Mouse (Mus musculus) kidney, postnatal 0 days (tissue): ENCODE measurements around the gene 2300009A05Rik. TPM values are rescaled to one million over a fixed set of nuclear protein-coding genes. Genes with fewer than 3 reads are reported as not detected.

Experiments
- ATAC-seq: fragments of 200-750 bp; cut with Nextera tagmentation; replicated peaks from 2 replicates; pipeline ENCODE4 v1.8.0; 2017; ENCODE audit warnings: low read depth, moderate number of reproducible peaks, moderate TSS enrichment, moderate library complexity; ENCODE audit not compliant: low FRiP score
- DNase-seq: peaks from one replicate; pipeline ENCODE4 v3.0.0-alpha.2; 2016; ENCODE audit warnings: low spot score
- H3K27ac ChIP-seq: fragments of 300-500 bp; sonication (generic); 2 replicates; pipeline ENCODE4 v1.5.1; 2014; ENCODE audit warnings: mild to moderate bottlenecking
- H3K27me3 ChIP-seq: fragments of 300-500 bp; sonication (generic); 2 replicates; pipeline ENCODE4 v1.6.1; 2014; ENCODE audit warnings: low read length, mixed read lengths; ENCODE audit not compliant: insufficient read depth
- H3K36me3 ChIP-seq: fragments of 300-500 bp; sonication (generic); 2 replicates; pipeline ENCODE4 v1.6.1; 2014; ENCODE audit warnings: low read length, mixed read lengths; ENCODE audit not compliant: insufficient read depth
- H3K4me1 ChIP-seq: fragments of 300-500 bp; sonication (generic); replicated peaks from 2 replicates; pipeline ENCODE4 v1.6.1; 2014; ENCODE audit warnings: antibody characterized with exemption, low read length, mixed read lengths; ENCODE audit not compliant: insufficient read depth
- H3K4me2 ChIP-seq: fragments of 300-500 bp; sonication (generic); 2 replicates; pipeline ENCODE4 v1.6.1; 2014; ENCODE audit warnings: mild to moderate bottlenecking, low read length, moderate library complexity, mixed read lengths
- H3K4me3 ChIP-seq: fragments of 300-500 bp; sonication (generic); replicated peaks from 2 replicates; pipeline ENCODE4 v1.5.1; 2014; ENCODE audit warnings: low read depth, low read length
- H3K9ac ChIP-seq: fragments of 300-500 bp; sonication (generic); 2 replicates; pipeline ENCODE4 v1.6.1; 2014; ENCODE audit warnings: low read depth, low read length
- H3K9me3 ChIP-seq: fragments of 300-500 bp; sonication (generic); replicated peaks from 2 replicates; pipeline ENCODE4 v1.6.1; 2016; ENCODE audit warnings: low read length, inconsistent platforms, mixed read lengths
- CTCF ChIP-seq: IDR thresholded peaks from 2 replicates; pipeline ENCODE4 v1.5.1; 2016; ENCODE audit warnings: antibody characterized with exemption, low read depth, mild to moderate bottlenecking, moderate library complexity
- WGBS: fragments of 180-500 bp; shearing (Covaris S2); extraction: QIAGEN DNeasy Blood & Tissue Kit; methylation state at CpG from one replicate; pipeline ENCODE4 v1.1.7; 2014; 5-methylcytosine and 5-hydroxymethylcytosine counted together
- polyA plus RNA-seq: library from polyadenylated mRNA; unstranded; fragments of >200 nt; fragmentation: Nextera tagmentation; extraction: Ambion mirVana; gene quantifications from 2 replicates; pipeline ENCODE4 v1.2.1, GENCODE M21; 2015

The 2300009A05Rik gene
- polyA plus RNA-seq, 1 experiment from 2014 or later: 127 TPM

DNA sequence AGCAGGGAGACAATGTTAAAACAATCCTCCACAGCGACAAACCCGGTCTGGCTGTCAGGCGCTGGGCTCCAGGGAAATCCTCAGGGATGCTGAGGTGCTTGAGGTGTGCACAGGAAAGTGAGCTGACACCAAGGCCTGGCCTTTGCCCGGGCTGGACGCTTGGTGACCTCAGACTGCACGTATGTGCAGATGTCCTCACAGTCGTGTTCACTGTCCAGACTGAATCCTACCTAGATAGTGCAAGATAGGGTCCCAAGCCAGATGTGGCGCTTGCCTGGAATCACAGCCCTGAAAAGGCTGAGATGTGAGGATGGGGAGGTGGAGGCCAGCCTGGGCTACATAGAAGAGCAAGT is 393 bp upstream of the 2300009A05Rik start:
- Histone ChIP-seq H3K36me3 (no peaks in the 10 kb centered on the region), H3K9me3 (no peaks in the 10 kb centered on the region), H3K4me2 (peak overlapping the region; percentile 93), H3K27ac (peak overlapping the region; percentile 90; the same call in 1 of the 2 replicates), H3K4me3 (peak overlapping the region; percentile 72), H3K27me3 (no peaks in the 10 kb centered on the region), H3K9ac (peak overlapping the region; percentile 70), H3K4me1 (no peaks in the 10 kb centered on the region)
- TF ChIP-seq CTCF: no peak
- DNase-seq: no peak
- ATAC-seq: no peak; the same call in 1 of the 2 replicates
- 7% methylated on average over 8 of the region's 8 CpGs for WGBS

DNA sequence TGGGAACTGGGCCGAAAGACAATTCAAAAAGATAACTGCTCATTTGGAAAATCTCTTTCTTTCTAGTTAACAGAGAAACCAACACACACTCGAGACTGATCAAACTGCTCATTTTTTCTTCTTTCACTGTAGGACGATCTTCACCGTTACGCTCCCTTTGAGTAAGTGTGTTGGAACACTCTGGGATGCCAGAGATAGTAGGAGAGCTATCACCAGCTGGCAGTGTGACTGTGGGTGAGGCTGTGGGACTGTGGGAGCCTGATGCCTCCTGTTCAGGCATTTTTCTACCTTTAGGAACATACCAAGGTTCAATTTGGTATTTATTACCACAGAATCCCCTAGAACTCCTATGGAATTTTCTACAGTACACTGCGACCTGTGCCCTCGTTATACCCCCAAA is 3.4 kb downstream of the 2300009A05Rik start:
- Histone ChIP-seq H3K4me1 (no peaks in the 10 kb centered on the region), H3K4me2 (no peak overlapping the region), H3K9me3 (no peaks in the 10 kb centered on the region), H3K9ac (no peak overlapping the region), H3K36me3 (no peaks in the 10 kb centered on the region), H3K4me3 (no peak overlapping the region), H3K27ac (no peak overlapping the region), H3K27me3 (no peaks in the 10 kb centered on the region)
- WGBS: 89% methylated on average over 7 of the region's 7 CpGs
- no peak for DNase-seq
- no peak for TF ChIP-seq CTCF
- ATAC-seq: no peak

DNA sequence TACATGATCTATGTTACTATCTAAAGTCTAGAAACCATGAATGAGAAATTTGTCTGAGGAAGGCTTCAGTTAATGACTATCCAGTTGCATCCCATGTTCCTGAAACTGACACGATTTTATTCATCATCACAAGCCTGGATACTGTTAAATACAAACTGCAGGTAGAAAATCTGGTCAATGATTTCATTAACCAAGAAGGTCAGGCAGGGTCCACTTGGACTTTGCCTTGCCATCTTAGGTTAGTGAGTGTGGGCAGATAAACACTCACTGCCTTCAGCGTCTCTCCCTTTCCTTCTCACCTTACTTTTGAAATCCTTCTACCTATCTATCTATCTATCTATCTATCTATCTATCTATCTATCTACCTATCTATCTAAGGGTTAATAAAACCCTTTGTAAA is 7.7 kb downstream of the 2300009A05Rik start:
- Histone ChIP-seq H3K27me3 (no peaks in the 10 kb centered on the region), H3K27ac (no peak overlapping the region), H3K4me2 (no peak overlapping the region), H3K4me3 (no peak overlapping the region), H3K36me3 (no peaks in the 10 kb centered on the region), H3K4me1 (no peaks in the 10 kb centered on the region), H3K9me3 (no peaks in the 10 kb centered on the region), H3K9ac (no peak overlapping the region)
- DNase-seq (no peak), ATAC-seq (no peak)
- WGBS: 68% methylated on average over 2 of the region's 2 CpGs
- TF ChIP-seq CTCF: no peak

DNA sequence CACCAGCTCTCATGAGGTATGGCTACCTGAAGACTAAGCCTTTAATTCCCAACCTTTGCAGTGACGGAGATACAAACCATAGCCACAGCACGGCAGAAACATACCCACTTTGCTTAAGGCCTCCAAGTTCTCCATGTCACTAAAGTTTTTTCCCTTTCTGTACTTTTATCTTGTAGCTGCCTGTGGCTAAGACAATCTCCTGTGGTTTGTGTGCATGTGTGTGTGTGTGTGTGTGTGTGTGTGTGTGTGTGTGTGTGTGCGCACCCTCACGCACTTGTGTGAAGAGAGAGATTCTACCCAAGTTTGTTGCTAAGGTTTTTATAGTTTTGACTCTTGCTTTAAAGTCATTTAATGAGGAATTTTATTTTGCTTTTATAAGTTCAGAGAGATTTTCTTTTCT is 16.3 kb downstream of the 2300009A05Rik start:
- Histone ChIP-seq H3K27ac (no peak overlapping the region), H3K36me3 (no peaks in the 10 kb centered on the region), H3K9ac (no peak overlapping the region), H3K27me3 (no peaks in the 10 kb centered on the region), H3K4me3 (no peak overlapping the region), H3K4me2 (no peak overlapping the region), H3K4me1 (peaks cover 5% of the 10 kb centered on the region; the same call in 1 of the 2 replicates), H3K9me3 (no peaks in the 10 kb centered on the region)
- DNase-seq (no peak), ATAC-seq (no peak)
- no peak for TF ChIP-seq CTCF
- 88% methylated on average over 4 of the region's 4 CpGs for WGBS

DNA sequence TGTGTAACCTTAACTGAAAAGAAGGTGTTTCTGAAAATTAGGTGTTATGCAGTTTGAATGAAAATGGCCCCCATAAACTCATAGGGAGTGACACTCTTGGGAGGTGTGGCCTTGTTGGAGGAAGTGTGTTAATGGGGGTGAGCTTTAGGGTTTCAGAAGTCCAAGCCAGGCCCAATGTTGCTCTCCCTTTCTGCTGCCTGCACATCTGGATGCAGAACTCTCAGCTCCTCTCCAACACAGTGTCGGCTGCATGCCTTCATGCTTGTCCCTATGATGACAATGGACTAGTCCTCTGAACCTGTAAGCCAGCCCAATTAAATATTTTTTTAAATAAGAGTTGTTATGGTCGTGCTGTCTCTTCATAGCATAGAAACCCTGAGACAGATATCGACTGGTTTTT is 18.7 kb downstream of the 2300009A05Rik start:
- no peak overlapping the region for H3K9ac ChIP-seq
- 85% methylated on average over 3 of the region's 3 CpGs for WGBS
- no peaks in the 10 kb centered on the region for H3K9me3 ChIP-seq
- ATAC-seq (no peak), DNase-seq (no peak)
- H3K36me3 ChIP-seq: no peaks in the 10 kb centered on the region
- TF ChIP-seq CTCF: no peak
- no peak overlapping the region for H3K27ac ChIP-seq
- H3K27me3 ChIP-seq: no peaks in the 10 kb centered on the region
- H3K4me3 ChIP-seq: no peak overlapping the region
- H3K4me2 ChIP-seq: no peak overlapping the region
- H3K4me1 ChIP-seq: peaks cover 17% of the 10 kb centered on the region

DNA sequence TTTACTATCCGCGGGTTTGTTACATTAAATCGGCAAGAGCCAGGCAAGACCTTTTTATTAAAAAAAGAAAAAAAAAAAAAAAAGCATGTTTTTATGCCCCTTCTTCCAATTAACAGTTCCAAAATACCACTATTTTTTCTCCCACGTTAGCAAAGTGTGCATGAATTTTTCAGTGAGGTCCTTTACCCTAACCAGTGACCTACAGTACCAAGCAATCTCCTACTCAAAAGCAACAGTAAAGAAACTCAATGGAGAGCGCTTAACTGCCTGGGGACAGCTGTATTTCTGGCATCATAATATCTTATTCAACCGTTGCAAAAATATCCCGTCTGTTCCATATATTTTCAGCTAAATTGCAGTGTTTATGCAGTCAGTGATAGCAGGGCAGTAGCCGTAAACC is 20.9 kb downstream of the 2300009A05Rik start:
- no peak for DNase-seq
- Histone ChIP-seq H3K27ac (peak overlapping the region; percentile 91), H3K9me3 (no peaks in the 10 kb centered on the region), H3K4me1 (peaks cover 17% of the 10 kb centered on the region), H3K36me3 (no peaks in the 10 kb centered on the region), H3K9ac (peak overlapping the region; percentile 84), H3K4me3 (peak overlapping the region; percentile 69), H3K27me3 (no peaks in the 10 kb centered on the region), H3K4me2 (peak overlapping the region; percentile 92)
- ATAC-seq: no peak
- WGBS: 13% methylated on average over 8 of the region's 8 CpGs
- no peak for TF ChIP-seq CTCF

DNA sequence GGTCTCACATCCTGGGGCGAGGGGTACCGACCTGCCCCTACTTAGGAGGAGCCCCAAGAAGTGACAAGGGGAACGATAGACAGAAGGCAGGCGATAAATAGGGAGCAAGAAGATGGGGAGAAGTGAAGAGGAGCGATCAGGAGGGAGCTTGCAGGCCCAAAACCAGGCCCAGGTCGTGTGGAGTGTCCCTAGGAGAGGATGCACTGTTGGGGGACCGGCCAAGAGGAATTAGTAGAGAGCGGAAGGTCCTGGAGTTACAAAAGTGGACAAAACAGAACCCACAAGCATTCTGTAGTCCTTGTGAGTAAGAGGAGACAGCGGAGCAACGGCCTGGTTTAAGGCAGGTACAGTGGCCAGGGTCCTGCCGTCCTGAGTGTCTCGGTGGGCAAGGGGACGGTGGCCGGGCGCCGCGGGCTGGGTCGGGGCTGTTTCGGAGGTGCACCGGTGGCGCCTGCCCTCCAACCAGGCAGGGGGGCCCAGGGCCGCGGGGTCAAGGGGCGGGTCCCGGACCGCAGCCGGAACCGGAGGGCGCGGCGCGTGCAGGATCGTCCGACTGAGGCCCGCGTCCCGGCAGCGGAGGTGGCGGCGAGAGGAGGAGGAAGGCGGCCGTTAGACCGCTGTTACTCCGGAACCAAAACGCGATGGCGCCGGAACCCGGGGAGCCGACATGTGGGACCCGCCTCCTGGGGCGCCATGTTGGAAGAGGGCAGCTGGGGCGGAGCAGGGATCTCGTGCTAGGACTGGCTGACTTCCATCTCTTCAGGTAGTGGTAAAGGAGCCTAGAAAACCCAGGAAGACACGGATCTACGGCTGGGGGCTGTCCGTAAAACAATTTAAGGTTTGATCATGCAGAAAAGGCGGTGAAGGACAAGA is 21.5 kb downstream of the 2300009A05Rik start, which contains the start of gene Map2k5:
Gene Map2k5 (minus strand): TSS at position 633 of the 873 bp plus-strand sequence.
- Histone ChIP-seq H3K9ac (peak within 1 kb of the TSS; percentile 84), H3K9me3 (no peaks in the 10 kb centered on the region), H3K36me3 (no peaks in the 10 kb centered on the region), H3K4me1 (peaks cover 17% of the 10 kb centered on the region), H3K4me2 (peak within 1 kb of the TSS; percentile 92), H3K27me3 (no peaks in the 10 kb centered on the region), H3K4me3 (peak within 1 kb of the TSS; percentile 69), H3K27ac (peak within 1 kb of the TSS; percentile 91)
- ATAC-seq (peak; percentile 93), DNase-seq (peak; percentile 94)
- under 1% methylated on average over 58 of the region's 58 CpGs for WGBS
- TF ChIP-seq CTCF: no peak
